Mouse (Mus musculus): ENCODE results near the gene Anxa1.
A peak's percentile ranks its signal among the peaks of the same experiment; 100 is the strongest.

Gene Anxa1

GRCm38 (mm10) chr19:20390455-20390994 lies at the start of gene Anxa1:
Gene Anxa1, minus strand, starts transcription at chr19:20390944.
- no peak for DNase-seq (ENCODE audit: low spot score)

DNA sequence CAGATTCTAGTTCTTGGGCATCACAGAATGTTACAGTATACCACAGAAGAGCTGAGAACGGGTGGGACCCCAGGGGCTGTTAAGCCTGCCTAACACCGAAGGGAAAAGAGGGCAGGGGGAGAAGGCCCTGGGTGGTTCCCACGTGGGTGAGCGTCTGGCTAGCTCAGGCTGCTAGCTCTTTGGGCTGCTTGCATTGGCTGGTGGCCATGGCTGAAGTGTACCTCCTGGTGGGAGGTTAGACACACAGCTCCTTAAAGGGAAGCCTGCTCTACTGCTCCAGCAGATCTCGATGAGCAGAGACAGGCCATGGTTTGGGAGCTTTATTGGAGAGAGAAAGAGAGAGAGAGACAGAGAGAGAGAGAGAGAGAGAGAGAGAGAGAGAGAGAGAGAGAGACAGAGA lies 46.3 kb upstream of the Anxa1 start:
- DNase-seq (ENCODE audit: low spot score): peak; percentile 14

DNA sequence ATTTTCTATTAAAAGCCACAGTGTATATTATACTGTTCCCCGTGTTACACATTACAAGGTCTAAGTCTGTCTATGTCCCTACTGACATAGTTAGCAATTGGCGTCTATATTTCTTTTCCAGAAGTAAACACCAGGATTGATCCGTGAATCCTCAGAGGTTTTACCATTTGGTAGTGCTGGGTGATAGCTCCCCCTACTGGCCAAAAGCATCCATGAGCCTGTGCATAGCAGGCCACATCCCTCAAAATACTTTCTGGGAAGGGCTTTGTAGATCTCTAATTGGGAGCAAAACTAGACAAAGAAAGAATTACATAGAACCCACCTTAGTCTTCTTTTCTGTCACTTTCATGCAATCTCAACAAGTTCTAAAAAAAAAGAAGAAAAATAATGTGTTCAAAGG lies 43.8 kb upstream of the Anxa1 start:
- DNase-seq (ENCODE audit: low spot score): peak; percentile 31

- no peak for DNase-seq (ENCODE audit: low spot score)
These were observed 43.2 kb upstream of the Anxa1 start for GRCm38 (mm10) chr19:20433966-20434365.

DNA sequence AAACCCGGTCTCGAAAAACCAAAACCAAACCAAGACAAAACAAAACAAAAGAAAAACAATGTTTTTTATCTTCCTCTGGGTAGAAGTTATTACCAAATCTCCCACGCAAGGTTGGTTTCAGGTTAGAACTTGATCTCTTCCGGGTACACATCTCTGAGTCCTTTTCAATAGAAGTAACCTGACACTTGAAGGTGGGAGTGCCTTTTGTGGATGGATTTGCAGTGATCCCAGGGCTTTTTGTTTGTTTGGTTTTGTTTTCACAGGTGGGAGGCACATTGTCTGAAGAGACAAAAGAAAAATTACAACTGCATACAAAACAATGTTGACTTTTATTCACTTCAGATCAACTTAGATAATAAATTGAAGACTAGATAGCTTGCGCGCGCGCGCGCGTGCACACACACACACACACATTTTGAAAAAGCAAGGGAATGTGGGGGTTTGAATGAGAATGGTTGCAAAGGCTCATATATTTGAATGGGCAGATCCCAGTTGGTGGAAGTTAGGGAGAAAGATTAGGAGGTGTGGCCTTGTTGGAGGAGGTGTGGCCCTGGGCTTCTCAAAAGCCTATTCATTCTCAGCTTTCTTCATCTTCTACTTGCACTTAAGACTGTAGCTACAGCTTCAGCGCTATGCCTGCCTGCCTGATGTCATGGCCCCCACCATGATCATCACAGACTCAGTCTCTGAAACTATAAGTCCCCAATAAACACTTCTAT lies 35.9 kb upstream of the Anxa1 start:
- no peak for DNase-seq (ENCODE audit: low spot score)

DNA sequence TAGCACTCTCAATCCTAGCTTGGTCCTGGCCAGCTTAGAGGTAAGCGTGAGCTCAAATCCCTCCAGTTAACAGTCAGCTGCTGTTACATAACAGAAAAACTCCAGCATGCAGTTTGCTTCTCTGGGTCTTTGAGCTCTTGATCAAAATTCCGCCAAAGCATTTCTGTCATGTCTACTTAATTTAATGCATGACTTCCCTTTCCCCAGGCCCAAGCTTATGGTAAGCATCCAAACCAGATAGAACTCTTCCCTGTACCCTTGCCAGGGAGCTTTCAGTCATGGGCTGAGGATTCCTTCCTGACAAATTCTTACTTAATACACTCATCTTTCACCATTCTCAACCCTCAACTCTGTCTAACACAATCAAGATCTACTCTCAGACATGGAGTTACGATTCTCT lies 20.5 kb upstream of the Anxa1 start:
- DNase-seq (ENCODE audit: low spot score): no peak

GRCm38 (mm10) chr19:20409541-20410528 lies 19.1 kb upstream of the Anxa1 start:
- no peak for DNase-seq (ENCODE audit: low spot score)

DNA sequence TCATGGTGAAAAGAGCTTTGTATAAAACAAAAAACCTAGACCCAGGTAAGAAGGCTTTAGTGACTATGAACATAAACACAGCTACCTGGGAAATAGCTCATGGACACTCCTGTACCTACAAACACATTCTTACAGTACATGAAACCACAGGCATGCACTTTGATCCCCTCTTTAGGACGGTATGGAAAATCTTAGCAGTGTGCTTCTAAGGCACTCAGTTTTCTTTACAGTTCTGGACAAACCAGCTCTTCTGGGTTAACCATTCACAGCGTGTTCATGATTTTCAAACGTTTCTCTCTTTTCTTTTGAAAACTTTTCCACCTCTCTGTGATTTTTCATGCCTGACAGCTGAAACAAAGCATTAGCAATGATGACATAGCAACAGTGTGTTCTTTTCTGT lies 15.7 kb upstream of the Anxa1 start:
- no peak for DNase-seq (ENCODE audit: low spot score)

GRCm38 (mm10) chr19:20405015-20405414 lies 14.3 kb upstream of the Anxa1 start:
- no peak for DNase-seq (ENCODE audit: low spot score)

GRCm38 (mm10) chr19:20403740-20404139 lies 13.0 kb upstream of the Anxa1 start:
- DNase-seq (ENCODE audit: low spot score): no peak

DNA sequence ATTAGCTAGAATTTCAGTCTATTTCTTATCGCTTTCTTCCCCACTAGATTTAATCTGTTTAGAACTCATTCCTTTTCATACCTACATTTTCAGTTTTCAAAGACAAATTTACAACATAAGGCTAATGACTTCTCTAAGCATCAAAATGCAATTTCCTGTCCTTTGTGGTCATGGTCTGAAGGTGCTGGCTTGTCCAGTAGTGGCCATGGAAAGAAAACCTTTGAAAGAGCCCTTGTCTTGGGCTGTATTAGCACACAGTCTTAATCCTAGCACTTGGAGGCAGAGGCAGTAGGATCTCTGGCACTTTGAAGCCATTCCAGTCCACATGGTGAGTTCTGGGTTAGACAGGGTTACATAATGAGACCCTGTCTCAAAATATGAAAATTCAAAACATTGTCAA lies 12.5 kb upstream of the Anxa1 start:
- DNase-seq (ENCODE audit: low spot score): no peak

DNA sequence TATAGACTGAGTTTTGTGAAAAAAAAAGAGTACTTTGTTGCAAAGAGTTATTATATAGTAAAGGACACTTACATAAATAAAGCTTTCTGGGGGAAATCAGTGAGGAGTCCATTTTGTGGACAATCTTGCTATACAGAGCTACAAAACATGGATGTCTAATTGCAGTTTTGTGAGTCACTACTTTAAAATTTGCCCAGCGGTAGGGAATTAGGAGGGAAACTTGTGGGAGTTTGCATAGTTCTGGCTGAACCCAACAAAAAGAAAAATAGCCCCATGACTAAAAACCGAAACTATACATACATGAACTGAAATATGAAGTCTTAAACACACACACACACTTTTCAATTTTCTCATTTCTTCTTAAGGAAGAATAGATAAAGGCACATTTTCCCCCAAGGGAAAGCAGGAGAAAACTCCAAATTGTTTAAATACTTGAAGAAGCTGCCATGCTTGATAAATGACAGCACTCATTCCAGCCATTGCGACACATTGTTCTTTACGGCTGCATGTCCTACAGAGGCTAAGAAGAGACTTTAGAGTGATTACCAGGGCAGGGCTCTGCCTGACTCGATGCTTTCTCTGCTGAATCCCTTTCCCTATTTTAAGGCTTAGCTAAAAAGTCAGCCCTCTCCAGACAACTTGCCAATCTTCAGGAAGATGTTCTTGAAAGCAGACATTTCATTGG lies 11.9 kb upstream of the Anxa1 start:
- no peak for DNase-seq (ENCODE audit: low spot score)

DNA sequence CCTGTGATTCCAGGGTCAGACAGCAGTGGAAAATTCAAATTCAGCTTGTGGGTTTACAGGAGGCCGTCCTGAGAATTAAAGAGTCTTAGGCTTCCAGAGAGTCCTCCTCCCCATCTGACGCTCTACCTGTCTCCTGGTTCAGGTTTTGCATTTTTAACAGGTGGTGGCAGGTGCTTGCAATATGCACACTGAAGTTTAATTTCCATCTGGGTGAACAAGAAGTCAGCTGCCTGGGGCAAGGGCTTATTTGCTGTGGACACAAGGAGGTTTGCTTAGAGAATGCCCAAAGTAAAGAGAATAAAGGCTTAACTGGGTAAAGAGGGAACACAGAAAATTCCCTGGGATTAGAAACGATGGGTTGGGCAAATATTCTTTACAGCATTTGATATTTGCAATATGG lies 11.2 kb upstream of the Anxa1 start:
- DNase-seq (ENCODE audit: low spot score): no peak

GRCm38 (mm10) chr19:20399187-20399586 lies 8.4 kb upstream of the Anxa1 start:
- no peak for DNase-seq (ENCODE audit: low spot score)

GRCm38 (mm10) chr19:20397092-20397491 lies 6.3 kb upstream of the Anxa1 start:
- DNase-seq (ENCODE audit: low spot score): no peak

- DNase-seq (ENCODE audit: low spot score): no peak
These were observed 3.0 kb upstream of the Anxa1 start for GRCm38 (mm10) chr19:20393556-20394274.

- DNase-seq (ENCODE audit: low spot score): no peak
These were observed 1.0 kb downstream of the Anxa1 start for GRCm38 (mm10) chr19:20389723-20390122.

DNA sequence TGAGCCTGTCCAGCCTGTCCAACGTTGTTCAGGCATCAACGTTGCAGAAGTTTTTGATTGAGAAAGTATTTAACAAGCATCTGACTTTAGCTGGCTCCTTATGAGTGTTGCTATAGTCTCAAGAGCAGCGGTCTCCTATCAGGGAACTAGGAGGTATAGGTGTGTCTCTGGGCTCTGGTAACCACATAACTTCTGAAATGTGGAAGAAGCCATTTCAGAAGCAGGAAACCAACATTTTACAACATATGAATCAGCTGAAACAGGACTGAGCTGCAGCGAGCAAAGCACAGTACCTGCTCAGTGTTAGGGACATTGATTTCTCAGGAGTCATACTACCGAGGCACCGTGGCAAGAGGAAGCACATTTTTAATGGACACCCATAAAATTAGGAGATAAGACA lies 1.5 kb downstream of the Anxa1 start:
- no peak for DNase-seq (ENCODE audit: low spot score)

DNA sequence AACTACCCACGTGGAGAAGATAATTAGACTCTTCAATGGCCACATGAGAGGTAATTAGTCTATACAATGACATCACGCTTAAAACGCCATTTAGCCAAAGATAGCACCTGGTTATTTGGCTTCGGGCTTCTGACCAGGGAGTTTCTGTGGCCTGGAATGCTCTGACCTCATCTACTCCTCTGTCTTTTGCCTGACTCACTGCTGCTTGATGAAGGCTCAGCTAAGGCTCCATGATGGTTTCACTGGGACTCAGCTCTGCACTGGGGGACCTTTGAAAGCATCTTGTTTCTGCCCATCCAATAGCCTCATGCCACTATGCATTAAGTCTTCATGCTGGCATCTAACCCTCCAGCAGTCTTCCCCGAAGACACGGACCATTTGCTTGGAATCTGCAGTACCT lies 2.5 kb downstream of the Anxa1 start:
- no peak for DNase-seq (ENCODE audit: low spot score)

DNA sequence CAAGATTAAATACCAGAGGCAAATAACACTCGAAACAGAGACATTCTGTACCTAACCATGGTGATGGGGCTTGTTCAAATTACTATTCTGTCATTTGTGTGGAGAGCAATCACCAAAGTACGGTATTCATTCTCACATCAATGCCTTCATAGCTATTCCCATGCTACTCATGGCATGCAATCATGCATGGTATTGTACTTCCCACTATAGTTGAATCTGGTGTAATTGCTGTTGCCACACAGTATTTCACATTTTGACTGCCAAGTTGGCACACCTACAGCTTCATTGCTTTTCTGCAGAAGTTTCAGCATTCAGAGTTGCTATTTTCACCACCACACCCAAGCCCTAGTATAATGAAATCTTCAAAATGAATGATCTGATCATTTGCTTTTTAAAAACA lies 4.4 kb downstream of the Anxa1 start:
- no peak for DNase-seq (ENCODE audit: low spot score)

GRCm38 (mm10) chr19:20385645-20386044 lies 5.1 kb downstream of the Anxa1 start:
- DNase-seq (ENCODE audit: low spot score): no peak

Data from ovary, postnatal 36 days (tissue).